Mouse (Mus musculus): Measurements from ENCODE around the gene Mapk3. TPM values are rescaled to one million over a fixed set of nuclear protein-coding genes. Genes with fewer than 3 reads are reported as not detected.

The Mapk3 gene
- polyA plus RNA-seq, 1 experiment from 2014 or later: 50.3 TPM

- no peak overlapping the region for H3K4me2 ChIP-seq (replicated peaks)
- H3K9ac ChIP-seq: no peak overlapping the region
- H3K27me3 ChIP-seq: no peaks in the 10 kb centered on the region
- H3K4me1 ChIP-seq: 0 out of 2 replicates have a peak, but pooled peaks cover 6% of the 10 kb centered on the region
- 87% methylated on average over 13 of the region's 13 CpGs for WGBS
- ATAC-seq (ENCODE audit: low FRiP score, low read depth): no peak
- H3K4me3 ChIP-seq: no peak overlapping the region
- no peaks in the 10 kb centered on the region for H3K9me3 ChIP-seq
- H3K27ac ChIP-seq: no peak overlapping the region
- no peaks in the 10 kb centered on the region for H3K36me3 ChIP-seq
Observed at GRCm38 (mm10) chr7:126740132-126740735, 19.2 kb upstream of the Mapk3 start.

GRCm38 (mm10) chr7:126740977-126741376, 18.4 kb upstream of the Mapk3 start:
- Histone ChIP-seq H3K4me2 (replicated peaks) (no peak overlapping the region), H3K27ac (no peak overlapping the region), H3K9me3 (no peaks in the 10 kb centered on the region), H3K9ac (no peak overlapping the region), H3K4me1 (0 out of 2 replicates have a peak, but pooled peaks cover 6% of the 10 kb centered on the region), H3K36me3 (no peaks in the 10 kb centered on the region), H3K4me3 (no peak overlapping the region), H3K27me3 (no peaks in the 10 kb centered on the region)
- ATAC-seq (ENCODE audit: low FRiP score, low read depth): no peak
- WGBS: 56% methylated on average over 5 of the region's 5 CpGs

GRCm38 (mm10) chr7:126741452-126741851, 17.9 kb upstream of the Mapk3 start:
- H3K4me3 ChIP-seq: no peak overlapping the region
- no peak overlapping the region for H3K27ac ChIP-seq
- H3K9me3 ChIP-seq: no peaks in the 10 kb centered on the region
- no peak for ATAC-seq (ENCODE audit: low FRiP score, low read depth)
- 83% methylated on average over 5 of the region's 5 CpGs for WGBS
- no peaks in the 10 kb centered on the region for H3K27me3 ChIP-seq
- no peak overlapping the region for H3K4me2 ChIP-seq (replicated peaks)
- 0 out of 2 replicates have a peak, but pooled peaks cover 7% of the 10 kb centered on the region for H3K4me1 ChIP-seq
- H3K36me3 ChIP-seq: no peaks in the 10 kb centered on the region
- no peak overlapping the region for H3K9ac ChIP-seq

- WGBS: 92% methylated on average over 13 of the region's 13 CpGs
- no peaks in the 10 kb centered on the region for H3K36me3 ChIP-seq
- no peak overlapping the region for H3K9ac ChIP-seq
- H3K4me2 ChIP-seq (replicated peaks): no peak overlapping the region
- peaks cover 13% of the 10 kb centered on the region; the same call in 1 of the 2 replicates for H3K4me1 ChIP-seq
- H3K27ac ChIP-seq: no peak overlapping the region
- no peaks in the 10 kb centered on the region for H3K9me3 ChIP-seq
- ATAC-seq (ENCODE audit: low FRiP score, low read depth): no peak
- H3K4me3 ChIP-seq: no peak overlapping the region
- H3K27me3 ChIP-seq: no peaks in the 10 kb centered on the region
Observed at GRCm38 (mm10) chr7:126741964-126742482, 17.4 kb upstream of the Mapk3 start.

GRCm38 (mm10) chr7:126746066-126746465, 13.3 kb upstream of the Mapk3 start:
- 86% methylated on average over 12 of the region's 12 CpGs for WGBS
- ATAC-seq (ENCODE audit: low FRiP score, low read depth): no peak
- H3K27me3 ChIP-seq: no peaks in the 10 kb centered on the region
- no peak overlapping the region for H3K4me3 ChIP-seq
- no peak overlapping the region for H3K4me2 ChIP-seq (replicated peaks)
- H3K9ac ChIP-seq: no peak overlapping the region
- H3K27ac ChIP-seq: no peak overlapping the region
- no peaks in the 10 kb centered on the region for H3K36me3 ChIP-seq
- H3K9me3 ChIP-seq: no peaks in the 10 kb centered on the region
- peaks cover 10% of the 10 kb centered on the region; the same call in 1 of the 2 replicates for H3K4me1 ChIP-seq

GRCm38 (mm10) chr7:126746798-126747197, 12.6 kb upstream of the Mapk3 start:
- ATAC-seq (ENCODE audit: low FRiP score, low read depth): no peak
- Histone ChIP-seq H3K27me3 (no peaks in the 10 kb centered on the region), H3K9me3 (no peaks in the 10 kb centered on the region), H3K4me1 (peaks cover 9% of the 10 kb centered on the region; the same call in 1 of the 2 replicates), H3K27ac (no peak overlapping the region), H3K9ac (no peak overlapping the region; the same call in 1 of the 2 replicates), H3K36me3 (no peaks in the 10 kb centered on the region), H3K4me2 (replicated peaks) (no peak overlapping the region), H3K4me3 (no peak overlapping the region)
- WGBS: 20% methylated on average over 6 of the region's 6 CpGs

- ATAC-seq (ENCODE audit: low FRiP score, low read depth): no peak
- H3K4me1 ChIP-seq: peaks cover 9% of the 10 kb centered on the region; the same call in 1 of the 2 replicates
- 73% methylated on average over 7 of the region's 7 CpGs for WGBS
- H3K4me3 ChIP-seq: no peak overlapping the region
- H3K36me3 ChIP-seq: no peaks in the 10 kb centered on the region
- no peak overlapping the region for H3K4me2 ChIP-seq (replicated peaks)
- H3K9me3 ChIP-seq: no peaks in the 10 kb centered on the region
- H3K27ac ChIP-seq: no peak overlapping the region
- no peaks in the 10 kb centered on the region for H3K27me3 ChIP-seq
- no peak overlapping the region for H3K9ac ChIP-seq
Observed at GRCm38 (mm10) chr7:126748824-126749223, 10.6 kb upstream of the Mapk3 start.

GRCm38 (mm10) chr7:126749582-126750343, 9.6 kb upstream of the Mapk3 start:
- H3K4me3 ChIP-seq: no peak overlapping the region

GRCm38 (mm10) chr7:126754866-126755265, 4.5 kb upstream of the Mapk3 start:
- peak overlapping the region; percentile 39 for H3K4me2 ChIP-seq (replicated peaks)
- no peaks in the 10 kb centered on the region for H3K27me3 ChIP-seq
- peak overlapping the region; percentile 59 for H3K27ac ChIP-seq
- peak; percentile 58; the same call in 1 of the 2 replicates for ATAC-seq (ENCODE audit: low FRiP score, low read depth)
- no peak overlapping the region for H3K4me3 ChIP-seq
- peaks cover 13% of the 10 kb centered on the region for H3K4me1 ChIP-seq
- no peaks in the 10 kb centered on the region for H3K9me3 ChIP-seq
- peak overlapping the region; percentile 65; the same call in 1 of the 2 replicates for H3K9ac ChIP-seq
- WGBS: 3% methylated on average over 9 of the region's 9 CpGs
- H3K36me3 ChIP-seq: no peaks in the 10 kb centered on the region

More at GRCm38 (mm10) chr7:126749582-126750343, 9.6 kb upstream of the Mapk3 start:
- Histone ChIP-seq H3K4me2 (replicated peaks) (no peak overlapping the region), H3K27me3 (no peaks in the 10 kb centered on the region), H3K9ac (no peak overlapping the region), H3K4me1 (peaks cover 8% of the 10 kb centered on the region; the same call in 1 of the 2 replicates), H3K36me3 (no peaks in the 10 kb centered on the region), H3K27ac (no peak overlapping the region), H3K9me3 (no peaks in the 10 kb centered on the region)
- ATAC-seq (ENCODE audit: low FRiP score, low read depth): no peak
- WGBS: 96% methylated on average over 17 of the region's 17 CpGs

- no peak for ATAC-seq (ENCODE audit: low FRiP score, low read depth)
- Histone ChIP-seq H3K36me3 (peaks cover 11% of the 10 kb centered on the region), H3K9ac (no peak overlapping the region; the same call in 1 of the 2 replicates), H3K4me3 (no peak overlapping the region), H3K9me3 (no peaks in the 10 kb centered on the region), H3K27me3 (no peaks in the 10 kb centered on the region), H3K27ac (no peak overlapping the region), H3K4me2 (replicated peaks) (no peak overlapping the region; the same call in 1 of the 2 replicates), H3K4me1 (peaks cover 39% of the 10 kb centered on the region)
- WGBS: 56% methylated on average over 7 of the region's 7 CpGs
Observed at GRCm38 (mm10) chr7:126758539-126758938, 862 bp upstream of the Mapk3 start.

GRCm38 (mm10) chr7:126759672-126760390, 430 bp downstream of the Mapk3 start:
- Histone ChIP-seq H3K4me2 (replicated peaks) (peak overlapping the region; percentile 93), H3K4me1 (peaks cover 39% of the 10 kb centered on the region), H3K4me3 (peak overlapping the region; percentile 82), H3K9me3 (no peaks in the 10 kb centered on the region), H3K27me3 (no peaks in the 10 kb centered on the region), H3K27ac (peak overlapping the region; percentile 69), H3K9ac (peak overlapping the region; percentile 85), H3K36me3 (peaks cover 24% of the 10 kb centered on the region)
- peak; percentile 46 for ATAC-seq (ENCODE audit: low FRiP score, low read depth)
- under 1% methylated on average over 21 of the region's 24 CpGs for WGBS
